Mouse (Mus musculus): ENCODE results near the gene Slc2a3.
"Not testable (repeated sequence)": the region's sequence is repeated elsewhere in the genome, so short reads cannot be mapped to it uniquely, and the experiment has no call there.

Gene Slc2a3

GRCm38 (mm10) chr6:122706337-122706840 lies 95.1 kb downstream of the Slc2a3 start:
- DNase-seq = no peak

GRCm38 (mm10) chr6:122703706-122704105 lies 97.7 kb downstream of the Slc2a3 start:
- DNase-seq = no peak

- no peak for DNase-seq
These were observed 98.2 kb downstream of the Slc2a3 start for GRCm38 (mm10) chr6:122703251-122703650.

GRCm38 (mm10) chr6:122702480-122703124 lies 98.8 kb downstream of the Slc2a3 start:
- DNase-seq = peak; percentile 45

- DNase-seq = no peak
These were observed 99.6 kb downstream of the Slc2a3 start for GRCm38 (mm10) chr6:122701816-122702215.

- not testable (repeated sequence) for DNase-seq
These were observed 101.8 kb downstream of the Slc2a3 start for GRCm38 (mm10) chr6:122699628-122700027.

- DNase-seq = no peak
These were observed 106.0 kb downstream of the Slc2a3 start for GRCm38 (mm10) chr6:122695398-122695797.

GRCm38 (mm10) chr6:122690082-122690481 lies 111.4 kb downstream of the Slc2a3 start:
- DNase-seq = no peak

- no peak for DNase-seq
These were observed 111.9 kb downstream of the Slc2a3 start for GRCm38 (mm10) chr6:122689411-122690055.

GRCm38 (mm10) chr6:122686709-122687108 lies 114.7 kb downstream of the Slc2a3 start:
- DNase-seq = no peak

GRCm38 (mm10) chr6:122682646-122683045 lies 118.8 kb downstream of the Slc2a3 start:
- DNase-seq = no peak

All from retina, postnatal 1 day (tissue).